8 mouse cellular contexts compared by ENCODE assay signal in genomic region chrX:48318194-48318593, GRCm38 (mm10). TPM values are rescaled to one million over a fixed set of nuclear protein-coding genes. Genes with fewer than 3 reads are reported as not detected.
DNase-seq lines count a peak whose midpoint lies in the region; ATAC-seq lines count a peak whose summit lies in the region.

No protein-coding gene starts in this region.

- H3K4me3 ChIP-seq in kidney, embryonic 15.5 days (replicated peaks): no peak overlapping the region
- H3K4me3 ChIP-seq in midbrain, embryonic 11.5 days (ENCODE audit: low read depth, low read length): no peak overlapping the region
- H3K4me3 ChIP-seq in hindbrain, embryonic 14.5 days (replicated peaks; ENCODE audit: low read length): no peak overlapping the region
- H3K4me3 ChIP-seq in midbrain, embryonic 13.5 days (replicated peaks): no peak overlapping the region

- H3K9me3 ChIP-seq in kidney, embryonic 15.5 days (replicated peaks): no peaks in the 10 kb centered on the region
- no peaks in the 10 kb centered on the region for H3K9me3 ChIP-seq in midbrain, embryonic 11.5 days (ENCODE audit: control insufficient read depth, low read length)
- H3K9me3 ChIP-seq in hindbrain, embryonic 14.5 days (ENCODE audit: control insufficient read depth, low read length): no peaks in the 10 kb centered on the region
- no peaks in the 10 kb centered on the region for H3K9me3 ChIP-seq in midbrain, embryonic 13.5 days

- H3K27ac ChIP-seq in kidney, embryonic 15.5 days: no peak overlapping the region
- no peak overlapping the region for H3K27ac ChIP-seq in midbrain, embryonic 11.5 days (ENCODE audit: low read depth, low read length)
- H3K27ac ChIP-seq in hindbrain, embryonic 14.5 days: no peak overlapping the region
- H3K27ac ChIP-seq in midbrain, embryonic 13.5 days: no peak overlapping the region

- WGBS in kidney, embryonic 15.5 days: 27% methylated on average over 9 of the region's 9 CpGs
- 27% methylated on average over 9 of the region's 9 CpGs for WGBS in midbrain, embryonic 11.5 days
- 25% methylated on average over 9 of the region's 9 CpGs for WGBS in hindbrain, embryonic 14.5 days
- WGBS in midbrain, embryonic 13.5 days: 33% methylated on average over 9 of the region's 9 CpGs

- peaks cover 31% of the 10 kb centered on the region for H3K27me3 ChIP-seq in kidney, embryonic 15.5 days
- peaks cover 2% of the 10 kb centered on the region; the same call in 1 of the 2 replicates for H3K27me3 ChIP-seq in midbrain, embryonic 11.5 days (ENCODE audit: control insufficient read depth, insufficient read depth, low read length)
- H3K27me3 ChIP-seq in hindbrain, embryonic 14.5 days (ENCODE audit: control insufficient read depth, insufficient read depth, low read length): 0 out of 2 replicates have a peak, but pooled peaks cover 6% of the 10 kb centered on the region
- peaks cover 17% of the 10 kb centered on the region; the same call in 1 of the 2 replicates for H3K27me3 ChIP-seq in midbrain, embryonic 13.5 days

- no peak overlapping the region for H3K9ac ChIP-seq in kidney, embryonic 15.5 days
- H3K9ac ChIP-seq in midbrain, embryonic 11.5 days (ENCODE audit: low read length): no peak overlapping the region
- H3K9ac ChIP-seq in hindbrain, embryonic 14.5 days: no peak overlapping the region
- H3K9ac ChIP-seq in midbrain, embryonic 13.5 days (replicated peaks): no peak overlapping the region

- peak; percentile 92 for ATAC-seq in CD4-positive, CD25-positive, alpha-beta regulatory T cell, adult 4 months
- ATAC-seq in kidney, embryonic 15.5 days (replicated peaks; ENCODE audit: low FRiP score): 0 out of 2 replicates have a peak, but pooled peaks have one; percentile 20
- peak; percentile 53; the same call in 1 of the 2 replicates for ATAC-seq in megakaryocyte-erythroid progenitor cell, adult 5-6 weeks (replicated peaks; ENCODE audit: low FRiP score, low TSS enrichment, poor library complexity, severe bottlenecking)
- ATAC-seq in midbrain, embryonic 11.5 days (ENCODE audit: low FRiP score): no peak
- no peak for ATAC-seq in hindbrain, embryonic 14.5 days (ENCODE audit: low FRiP score)
- no peak for ATAC-seq in midbrain, embryonic 13.5 days

- DNase-seq in 3134 (ENCODE audit: extremely low read depth, insufficient read length, low spot score): peak; percentile 28
- no peak for DNase-seq in midbrain, embryonic 11.5 days (ENCODE audit: low spot score, missing footprints)
- DNase-seq in hindbrain, embryonic 14.5 days (ENCODE audit: low spot score): no peak
- DNase-seq in Muller cell, postnatal 12 days (ENCODE audit: inconsistent ontology term): no peak

- no peaks in the 10 kb centered on the region for H3K36me3 ChIP-seq in kidney, embryonic 15.5 days
- H3K36me3 ChIP-seq in midbrain, embryonic 11.5 days (ENCODE audit: control insufficient read depth, insufficient read depth, low read length): no peaks in the 10 kb centered on the region
- no peaks in the 10 kb centered on the region for H3K36me3 ChIP-seq in hindbrain, embryonic 14.5 days (replicated peaks; ENCODE audit: control insufficient read depth, insufficient read depth)
- H3K36me3 ChIP-seq in midbrain, embryonic 13.5 days: no peaks in the 10 kb centered on the region

- peaks cover 5% of the 10 kb centered on the region for H3K4me1 ChIP-seq in kidney, embryonic 15.5 days
- H3K4me1 ChIP-seq in midbrain, embryonic 11.5 days (ENCODE audit: control insufficient read depth, insufficient read depth, low read length): no peaks in the 10 kb centered on the region
- H3K4me1 ChIP-seq in hindbrain, embryonic 14.5 days (replicated peaks; ENCODE audit: control insufficient read depth, insufficient read depth, low read length): no peaks in the 10 kb centered on the region
- H3K4me1 ChIP-seq in midbrain, embryonic 13.5 days (replicated peaks): 0 out of 2 replicates have a peak, but pooled peaks cover 3% of the 10 kb centered on the region

- no peak overlapping the region for H3K4me2 ChIP-seq in kidney, embryonic 15.5 days
- H3K4me2 ChIP-seq in midbrain, embryonic 11.5 days: no peak overlapping the region
- no peak overlapping the region for H3K4me2 ChIP-seq in hindbrain, embryonic 14.5 days (replicated peaks)
- H3K4me2 ChIP-seq in midbrain, embryonic 13.5 days (replicated peaks): no peak overlapping the region

RNA-seq across cellular contexts. Expression of gene Bcorl1, which starts 23.0 kb away (rescaled TPM):
- polyA plus RNA-seq in CD4-positive, CD25-positive, alpha-beta regulatory T cell, adult 4 months (2017; shearing (Covaris generic)): 1 to 10 TPM; 2.3 to 2.7 TPM
- polyA plus RNA-seq in kidney, embryonic 15.5 days (2015; fragmentation: Nextera tagmentation; extraction: Ambion mirVana): 6.3 and 6.9 TPM in 2 replicates
- total RNA-seq in megakaryocyte-erythroid progenitor cell, adult 5-6 weeks (2014; fragmentation: Nextera tagmentation): 14.8 and 16.3 TPM in 2 replicates
- total RNA-seq in megakaryocyte-erythroid progenitor cell, adult 5-6 weeks (2017): 3.1 and 3.7 TPM in 2 replicates
- polyA plus RNA-seq in midbrain, embryonic 11.5 days (2014; fragmentation: Nextera tagmentation; extraction: Ambion mirVana): 4.2 and 4.7 TPM in 2 replicates
- polyA plus RNA-seq in hindbrain, embryonic 14.5 days (2014; fragmentation: Nextera tagmentation; extraction: Ambion mirVana): 6.9 and 8.1 TPM in 2 replicates
- 6.6 TPM in 2 replicates for polyA plus RNA-seq in midbrain, embryonic 13.5 days (2015; fragmentation: Nextera tagmentation; extraction: Ambion mirVana)

Comparison
In these comparisons a context has a peak if more than half of its experiments do, and no peak if none do; other contexts are left out.
1. ATAC-seq: peak in CD4-positive, CD25-positive, alpha-beta regulatory T cell, adult 4 months (single experiment), kidney, embryonic 15.5 days (single experiment) and megakaryocyte-erythroid progenitor cell, adult 5-6 weeks (single experiment); none in midbrain, embryonic 11.5 days (single experiment), hindbrain, embryonic 14.5 days (single experiment) and midbrain, embryonic 13.5 days (single experiment).